Mouse (Mus musculus) cerebellum, postnatal 36 days (tissue): ENCODE measurements around the gene Sgsh.
"Not testable (repeated sequence)": the region's sequence is repeated elsewhere in the genome, so short reads cannot be mapped to it uniquely, and the experiment has no call there.

Experiments used
- DNase-seq, 2 experiments: peaks; one replicate each; pipeline ENCODE4 v3.0.0; 2021 to 2022; ENCODE audit warnings: mixed read lengths in 2 of 2

The Sgsh gene

DNA sequence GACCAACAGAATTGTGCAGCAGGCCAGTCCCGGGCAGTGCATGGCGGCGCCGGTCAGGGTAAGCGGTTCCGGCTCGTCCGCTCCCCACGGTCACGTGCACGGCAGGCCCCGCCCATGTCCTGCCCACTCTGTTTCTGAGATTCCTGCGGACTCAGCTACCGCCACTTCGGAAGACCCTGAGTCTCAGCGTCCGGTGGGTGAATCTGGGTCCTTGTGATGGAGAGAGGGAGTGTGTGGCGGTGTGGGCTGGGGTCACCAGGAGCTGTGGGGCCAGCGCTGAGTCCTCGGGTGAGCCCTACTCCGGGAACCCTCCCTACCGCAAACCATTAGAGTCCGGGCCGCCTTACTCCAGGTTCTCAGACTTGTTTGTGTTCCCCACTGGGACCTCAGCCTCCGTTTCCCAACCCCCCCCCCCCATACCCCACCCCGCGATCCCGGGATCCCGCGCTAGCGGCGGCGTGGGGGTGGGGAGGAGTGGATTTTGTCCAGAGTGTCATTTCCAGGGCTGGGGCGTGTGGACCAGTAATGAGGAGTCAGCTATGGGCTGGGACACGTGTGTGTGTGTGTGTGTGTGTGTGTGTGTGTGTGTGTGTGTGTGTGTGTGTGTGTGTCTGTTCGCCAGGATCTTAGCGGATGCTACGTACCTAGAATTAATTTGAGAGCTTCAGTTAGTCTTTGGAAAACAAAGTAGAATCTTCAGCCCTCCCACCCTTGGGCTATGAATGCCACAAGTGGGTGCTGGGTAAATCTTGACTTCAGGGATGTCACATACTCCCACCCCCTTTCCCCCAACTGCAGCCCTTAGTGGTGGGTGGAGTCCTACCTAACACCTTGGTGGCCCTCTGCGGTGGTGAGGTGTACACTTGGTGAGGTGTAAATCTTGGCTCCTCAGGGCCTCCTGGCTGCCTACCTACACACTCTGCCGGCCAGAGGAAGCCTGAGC is at the start of gene Sgsh, which contains the start of gene Slc26a11:
TSS of gene Sgsh (minus strand) at position 94 of the 943 bp plus-strand sequence.
TSS of gene Slc26a11 (plus strand) at position 115 of the 943 bp plus-strand sequence.
- peak; percentile 80 to 86 for DNase-seq

DNA sequence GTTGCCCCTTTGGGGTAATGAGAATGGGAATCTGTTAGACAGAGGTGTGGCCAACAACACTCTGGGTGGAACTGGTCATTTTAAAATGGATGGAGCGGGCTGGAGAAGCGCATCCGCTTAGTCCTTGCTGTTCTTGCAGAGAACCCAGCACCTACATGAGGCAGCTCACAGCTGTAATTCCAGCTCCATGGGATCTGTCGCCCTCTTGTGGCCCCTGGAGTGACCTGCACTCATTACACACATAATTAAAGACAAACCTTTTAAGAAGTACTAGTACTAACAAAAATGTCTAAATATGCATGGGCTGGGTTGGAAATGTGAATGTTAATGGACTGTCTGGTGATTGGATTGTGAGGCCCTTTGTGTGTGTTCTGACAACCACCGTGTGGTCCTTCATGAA is 49.3 kb upstream of the Sgsh start:
- DNase-seq = no peak

- no peak for DNase-seq
Observed at GRCm38 (mm10) chr11:119402501-119403160, 47.3 kb upstream of the Sgsh start.

DNA sequence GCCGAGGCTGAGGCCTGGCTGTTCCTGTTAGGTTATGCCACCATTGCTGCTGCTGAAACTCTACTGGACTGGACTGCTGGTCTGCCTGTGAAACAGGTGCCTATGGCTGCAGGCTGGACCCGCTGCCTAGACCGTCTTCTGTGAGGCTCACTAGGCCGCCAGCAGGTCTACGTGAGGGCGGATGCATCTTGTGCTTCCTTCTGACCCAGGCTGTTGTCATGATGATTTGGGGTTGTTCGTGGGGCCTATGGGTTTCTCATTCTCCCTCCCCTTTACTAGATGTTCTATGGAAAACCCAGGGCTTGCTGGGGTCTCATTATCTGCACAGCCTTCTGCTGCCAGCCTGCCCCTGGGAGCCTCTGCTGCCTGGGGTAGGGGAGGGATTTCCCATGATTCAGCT is 41.1 kb upstream of the Sgsh start:
- DNase-seq = no peak

- DNase-seq = no peak
Observed at GRCm38 (mm10) chr11:119395931-119396330, 40.6 kb upstream of the Sgsh start.

DNA sequence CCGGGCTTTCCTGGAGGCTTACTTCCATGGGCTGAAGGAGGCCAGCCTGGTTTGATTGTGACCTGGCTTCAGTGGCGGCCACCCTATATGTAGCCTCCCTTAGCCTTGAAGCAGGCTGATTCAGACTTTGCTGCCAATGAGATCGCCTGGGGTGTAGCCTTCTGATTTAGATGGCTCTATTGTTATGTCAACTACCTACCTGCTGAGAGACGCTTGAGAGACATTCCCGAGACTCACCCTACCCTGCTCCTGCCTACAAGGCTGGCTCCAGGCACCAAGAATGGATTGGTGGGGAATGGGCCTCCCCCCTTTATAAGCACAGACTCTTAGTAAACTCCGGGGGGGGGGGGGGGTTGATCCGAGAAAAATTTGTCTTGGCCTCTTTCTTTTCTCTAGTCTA is 40.1 kb upstream of the Sgsh start:
- DNase-seq = no peak

DNA sequence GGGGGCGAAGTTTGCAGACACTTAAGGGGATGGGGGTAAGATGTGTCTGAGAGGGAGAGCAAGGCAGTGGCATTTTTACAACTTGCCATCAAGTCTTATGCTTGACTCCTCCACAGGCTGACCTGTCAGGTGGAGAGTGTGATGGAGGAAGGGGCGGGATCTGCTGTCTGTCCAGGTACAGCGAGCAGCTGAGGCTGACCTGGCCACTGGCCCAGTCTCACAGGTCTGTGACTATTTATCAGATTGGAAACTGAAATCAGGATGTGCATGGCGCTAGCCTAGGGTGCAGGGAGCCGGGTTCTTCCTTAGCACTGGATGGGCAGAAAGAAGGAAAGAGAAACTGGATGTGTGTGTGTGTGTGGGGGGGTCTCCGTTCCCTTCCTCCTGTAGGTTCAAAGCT is 38.9 kb upstream of the Sgsh start:
- DNase-seq = no peak

DNA sequence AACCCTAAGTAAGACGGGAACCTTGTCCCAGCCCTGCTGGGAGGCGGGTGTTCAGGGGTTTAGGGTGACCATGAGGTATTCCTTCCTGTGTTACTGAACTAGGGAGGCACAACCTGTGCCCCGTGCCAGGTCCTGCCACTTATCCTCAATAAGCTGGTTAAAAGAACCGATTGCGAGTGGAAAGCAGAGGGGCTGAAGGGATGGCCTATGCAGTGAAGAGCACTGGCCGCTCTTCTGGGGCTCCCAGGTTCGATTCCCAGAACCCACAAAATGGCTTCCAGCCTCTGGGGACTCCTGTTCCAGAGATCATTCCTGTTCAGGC is 38.1 kb upstream of the Sgsh start:
- no peak for DNase-seq

- peak; percentile 11 to 21 for DNase-seq
Observed at GRCm38 (mm10) chr11:119392800-119393482, 37.6 kb upstream of the Sgsh start, which contains the start of gene Rnf213. Gene Rnf213, plus strand, starts transcription at chr11:119393100.

- no peak for DNase-seq
Observed at GRCm38 (mm10) chr11:119392001-119392614, 36.8 kb upstream of the Sgsh start.

- no peak for DNase-seq
Observed at GRCm38 (mm10) chr11:119391386-119392000, 36.2 kb upstream of the Sgsh start.

- DNase-seq = peak; percentile 18 to 38
Observed at GRCm38 (mm10) chr11:119390271-119391231, 35.2 kb upstream of the Sgsh start.

- peak; percentile 52 to 65 for DNase-seq
Observed at GRCm38 (mm10) chr11:119389851-119390270, 34.5 kb upstream of the Sgsh start.

GRCm38 (mm10) chr11:119387273-119387672 is 31.9 kb upstream of the Sgsh start:
- DNase-seq = not testable (repeated sequence)

GRCm38 (mm10) chr11:119386306-119386705 is 31.0 kb upstream of the Sgsh start:
- no peak for DNase-seq

- DNase-seq = no peak
Observed at GRCm38 (mm10) chr11:119384904-119385303, 29.6 kb upstream of the Sgsh start.

- no peak for DNase-seq
Observed at GRCm38 (mm10) chr11:119382338-119382850, 27.1 kb upstream of the Sgsh start.

- DNase-seq = no peak
Observed at GRCm38 (mm10) chr11:119381631-119382337, 26.4 kb upstream of the Sgsh start.

DNA sequence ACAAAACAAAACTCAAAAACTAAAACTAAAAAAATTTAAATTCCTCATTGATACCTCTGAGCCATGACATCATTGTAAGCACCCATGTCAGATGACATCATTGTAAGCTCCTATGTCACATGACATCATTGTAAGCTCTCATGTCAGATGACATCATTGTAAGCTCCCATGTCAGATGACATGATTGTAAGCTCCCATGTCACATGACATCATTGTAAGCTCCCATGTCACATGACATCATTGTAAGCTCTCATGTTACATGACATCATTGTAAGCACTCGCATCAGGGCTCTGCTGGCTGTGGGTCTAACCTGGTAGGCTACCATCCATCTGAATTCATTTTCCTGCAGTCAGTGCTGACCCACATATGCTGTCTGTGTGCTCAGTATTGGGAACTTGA is 23.2 kb upstream of the Sgsh start:
- DNase-seq = no peak

DNA sequence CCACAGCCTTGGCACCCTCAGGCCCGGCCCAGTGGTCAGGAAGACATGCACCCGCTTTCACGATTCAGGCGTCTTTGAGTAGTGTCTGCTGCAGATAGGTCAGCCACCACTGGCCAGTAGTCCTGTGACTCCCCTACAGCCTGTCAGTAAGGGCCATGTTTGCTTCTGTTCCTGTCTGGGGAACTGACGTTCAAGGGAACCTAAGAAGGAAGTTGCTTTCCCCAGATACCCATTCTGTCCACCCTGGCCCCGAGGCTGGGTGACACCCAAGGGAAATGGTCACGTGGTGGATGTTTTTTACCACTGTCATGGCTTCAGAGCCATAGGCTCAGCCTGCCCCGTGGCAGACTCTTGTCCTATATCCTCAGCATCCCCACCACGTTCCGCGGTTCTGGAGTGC is 22.0 kb upstream of the Sgsh start:
- no peak for DNase-seq
